Mouse (Mus musculus) midbrain, embryonic 10.5 days (tissue): ENCODE results near the gene Lsm14b. TPM values are rescaled to one million over a fixed set of nuclear protein-coding genes. Genes with fewer than 3 reads are reported as not detected.

Experiments
- DNase-seq: peaks from one replicate; pipeline ENCODE4 v3.0.0-alpha.2; 2017; ENCODE audit warnings: low spot score
- H3K27ac ChIP-seq: fragments of 300-500 bp; sonication (generic); replicated peaks from 2 replicates; pipeline ENCODE4 v1.5.1; 2016; ENCODE audit warnings: mild to moderate bottlenecking
- H3K27me3 ChIP-seq: fragments of 300-500 bp; sonication (generic); 2 replicates; pipeline ENCODE4 v1.6.1; 2016; ENCODE audit warnings: low read depth, mild to moderate bottlenecking; ENCODE audit not compliant: poor library complexity, severe bottlenecking
- H3K36me3 ChIP-seq: fragments of 300-500 bp; sonication (generic); 2 replicates; pipeline ENCODE4 v1.6.1; 2016; ENCODE audit warnings: mild to moderate bottlenecking, moderate library complexity
- H3K4me1 ChIP-seq: fragments of 300-500 bp; sonication (generic); 2 replicates; pipeline ENCODE4 v1.6.1; 2016
- H3K4me3 ChIP-seq: fragments of 300-500 bp; sonication (generic); 2 replicates; pipeline ENCODE4 v1.5.1; 2016; ENCODE audit warnings: mild to moderate bottlenecking, moderate library complexity
- H3K9me3 ChIP-seq: fragments of 300-500 bp; sonication (generic); replicated peaks from 2 replicates; pipeline ENCODE4 v1.6.1; 2016; ENCODE audit warnings: mild to moderate bottlenecking
- WGBS: fragments of 180-500 bp; shearing (Covaris S2); methylation state at CpG from one replicate; pipeline ENCODE4 v1.1.7; 2016; 5-methylcytosine and 5-hydroxymethylcytosine counted together
- polyA plus RNA-seq: library from polyadenylated mRNA; unstranded; fragments of >200 nt; fragmentation: Nextera tagmentation; extraction: Ambion mirVana; gene quantifications from 2 replicates; pipeline ENCODE4 v1.2.1, GENCODE M21; 2016

Lsm14b gene
- polyA plus RNA-seq, 1 experiment from 2014 or later = 9.4 TPM

GRCm38 (mm10) chr2:180077622-180078021 lies 52.8 kb downstream of the Lsm14b start:
- H3K9me3 ChIP-seq = no peaks in the 10 kb centered on the region
- H3K36me3 ChIP-seq = peaks cover 58% of the 10 kb centered on the region
- no peak overlapping the region for H3K4me3 ChIP-seq
- no peak overlapping the region for H3K27ac ChIP-seq
- 71% methylated on average over 3 of the region's 3 CpGs for WGBS
- DNase-seq = no peak
- H3K4me1 ChIP-seq = no peaks in the 10 kb centered on the region
- no peaks in the 10 kb centered on the region for H3K27me3 ChIP-seq

GRCm38 (mm10) chr2:180080680-180081079 lies 55.9 kb downstream of the Lsm14b start:
- WGBS = 92% methylated on average over 8 of the region's 8 CpGs
- Histone ChIP-seq H3K27me3 (no peaks in the 10 kb centered on the region), H3K4me3 (no peak overlapping the region), H3K4me1 (peaks cover 6% of the 10 kb centered on the region; the same call in 1 of the 2 replicates), H3K36me3 (peaks cover 69% of the 10 kb centered on the region), H3K27ac (no peak overlapping the region), H3K9me3 (no peaks in the 10 kb centered on the region)
- no peak for DNase-seq

- Histone ChIP-seq H3K4me1 (peaks cover 16% of the 10 kb centered on the region; the same call in 1 of the 2 replicates), H3K27ac (no peak overlapping the region), H3K9me3 (no peaks in the 10 kb centered on the region), H3K36me3 (peaks cover 75% of the 10 kb centered on the region), H3K27me3 (no peaks in the 10 kb centered on the region), H3K4me3 (no peak overlapping the region)
- no peak for DNase-seq
- 89% methylated on average over 10 of the region's 10 CpGs for WGBS
Observed at GRCm38 (mm10) chr2:180083063-180083462, 58.3 kb downstream of the Lsm14b start.

GRCm38 (mm10) chr2:180084565-180084964 lies 59.8 kb downstream of the Lsm14b start:
- Histone ChIP-seq H3K36me3 (peaks cover 63% of the 10 kb centered on the region), H3K4me1 (peaks cover 21% of the 10 kb centered on the region; the same call in 1 of the 2 replicates), H3K27ac (no peak overlapping the region), H3K4me3 (no peak overlapping the region), H3K9me3 (no peaks in the 10 kb centered on the region), H3K27me3 (no peaks in the 10 kb centered on the region)
- no peak for DNase-seq
- 63% methylated on average over 3 of the region's 3 CpGs for WGBS

Other genes starting within 250 kb of the Lsm14b start
- gene Taf4, start 48.3 kb upstream of the Lsm14b start, polyA plus RNA-seq = 3.5 and 4.0 TPM in 2 replicates
- gene Psma7, start 17.4 kb downstream of the Lsm14b start, polyA plus RNA-seq = 784 and 855 TPM in 2 replicates
- 8.6 and 14.6 TPM in 2 replicates for gene Ss18l1, start 17.5 kb downstream of the Lsm14b start, polyA plus RNA-seq
- gene Mtg2, start 45.6 kb downstream of the Lsm14b start, polyA plus RNA-seq = 33.2 and 37.9 TPM in 2 replicates
- gene Hrh3, start 79.5 kb downstream of the Lsm14b start, polyA plus RNA-seq = 1.2 and 2.7 TPM in 2 replicates
- gene Osbpl2, start 94.3 kb downstream of the Lsm14b start, polyA plus RNA-seq = 30.5 and 43.3 TPM in 2 replicates
- gene Adrm1, start 146.5 kb downstream of the Lsm14b start, polyA plus RNA-seq = 270 and 277 TPM in 2 replicates
- gene Lama5, start 200.9 kb downstream of the Lsm14b start, polyA plus RNA-seq = 5.3 and 6.4 TPM in 2 replicates
- 409 and 515 TPM in 2 replicates for gene Rps21, start 232.4 kb downstream of the Lsm14b start, polyA plus RNA-seq
- 12.1 and 14.0 TPM in 2 replicates for gene Cables2, start 248.5 kb downstream of the Lsm14b start, polyA plus RNA-seq